Mouse (Mus musculus) kidney, adult 2 months (tissue): ENCODE measurements at regions not wholly inside any gene's neighbourhood (a gene's known extent, or its start where the extent isn't known, plus 50 kb on each side); places are given as distances from the start of the nearest gene placed in this dataset.

Source experiments
- DNase-seq: peaks from one replicate; pipeline ENCODE4 v3.0.0; 2021
- H3K27ac ChIP-seq: fragments of 200-500 bp; 2 replicates; pipeline ENCODE4 v1.5.1; 2012; ENCODE audit warnings: low read depth, low read length, control low read depth, inconsistent platforms; ENCODE audit not compliant: insufficient read depth
- H3K27me3 ChIP-seq: fragments of 200-500 bp; replicated peaks from 2 replicates; pipeline ENCODE4 v1.6.1; 2012; ENCODE audit warnings: mild to moderate bottlenecking, moderate library complexity, low read length, inconsistent platforms; ENCODE audit not compliant: control insufficient read depth, insufficient read depth
- H3K36me3 ChIP-seq: fragments of 200-500 bp; 2 replicates; pipeline ENCODE4 v1.6.1; 2012; ENCODE audit warnings: mild to moderate bottlenecking, moderate library complexity, low read length, inconsistent platforms; ENCODE audit not compliant: control insufficient read depth, insufficient read depth
- H3K4me1 ChIP-seq: fragments of 200-500 bp; 2 replicates; pipeline ENCODE4 v1.6.1; 2011; ENCODE audit warnings: low read length; ENCODE audit not compliant: control insufficient read depth, insufficient read depth
- H3K4me3 ChIP-seq: fragments of 200-500 bp; 2 replicates; pipeline ENCODE4 v1.5.1; 2011; ENCODE audit warnings: mild to moderate bottlenecking, low read depth, low read length, control low read depth; ENCODE audit not compliant: insufficient read depth
- CTCF ChIP-seq: fragments of 200-500 bp; conservative IDR thresholded peaks from 2 replicates; pipeline ENCODE4 v1.5.1; 2011; ENCODE audit warnings: low read depth, mild to moderate bottlenecking, control low read depth, low read length, moderate library complexity, mixed read lengths; ENCODE audit not compliant: insufficient read depth, insufficient read length
- POLR2A ChIP-seq: fragments of 200-500 bp; IDR thresholded peaks from one replicate; pipeline ENCODE4 v1.6.1; 2011; ENCODE audit warnings: low read depth, low read length, control low read depth
- WGBS: fragments of 180-500 bp; shearing (Covaris S2); methylation state at CpG from one replicate; pipeline ENCODE4 v1.1.7; 2018; 5-methylcytosine and 5-hydroxymethylcytosine counted together

DNA sequence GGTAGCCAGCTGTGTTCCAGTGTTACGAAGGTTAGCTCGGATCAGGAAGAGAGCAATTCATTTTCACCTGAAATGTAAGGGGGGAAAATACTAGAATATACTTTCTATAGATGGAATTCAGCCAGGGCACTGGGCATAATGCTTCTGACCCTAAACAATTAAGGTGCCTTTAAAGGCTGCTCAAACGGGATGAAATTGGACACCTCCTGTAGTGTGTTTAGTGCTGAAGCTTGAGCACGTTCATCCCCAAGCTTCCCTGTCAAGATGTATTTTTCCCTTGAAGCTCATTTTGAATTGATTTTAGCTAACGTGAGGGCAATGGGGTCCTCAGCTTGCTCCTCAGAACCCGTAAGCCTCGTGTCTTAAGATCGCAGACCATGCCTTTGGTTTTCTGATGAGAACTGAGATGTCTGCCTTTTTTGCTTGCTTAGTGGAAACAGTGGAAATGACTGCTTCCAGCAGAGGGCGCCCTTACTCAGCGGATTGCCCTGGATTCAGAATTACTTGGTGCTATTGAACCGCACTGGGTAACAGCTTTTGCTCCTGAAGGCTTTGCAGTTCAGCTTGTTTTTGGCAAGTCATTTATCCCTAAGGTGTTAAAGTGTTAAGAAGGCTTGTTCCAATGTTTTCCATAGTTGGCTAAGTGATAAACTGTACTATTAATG lies 74.6 kb upstream of the Fermt1 start:
- H3K36me3 ChIP-seq = no peaks in the 10 kb centered on the region
- TF ChIP-seq CTCF (peak; percentile 85), POLR2A (no peak)
- H3K4me3 ChIP-seq = no peak overlapping the region
- peak; percentile 61 for DNase-seq
- no peaks in the 10 kb centered on the region for H3K27me3 ChIP-seq
- H3K4me1 ChIP-seq = no peaks in the 10 kb centered on the region
- WGBS = 19% methylated on average over 11 of the region's 11 CpGs
- no peak overlapping the region for H3K27ac ChIP-seq

DNA sequence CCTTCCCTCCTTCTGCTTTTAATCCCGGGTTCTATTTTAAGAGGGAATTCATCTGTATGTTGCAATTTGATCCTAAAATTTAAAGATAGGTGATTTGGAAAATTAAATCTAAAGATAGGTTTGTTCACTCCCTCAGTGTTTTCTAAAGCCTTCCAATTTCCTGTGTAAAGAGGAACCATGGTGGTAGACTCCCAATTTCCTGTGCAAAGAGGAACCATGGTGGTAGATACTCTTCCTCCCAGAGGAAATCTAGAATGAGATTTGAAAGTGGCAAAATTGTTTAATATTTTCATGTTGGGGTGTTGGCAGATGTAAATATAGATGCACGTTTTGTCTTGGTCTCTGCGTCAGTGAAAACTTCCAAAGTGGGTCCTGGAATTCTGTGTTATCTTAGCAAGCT lies 75.5 kb upstream of the Fermt1 start:
- no peaks in the 10 kb centered on the region for H3K36me3 ChIP-seq
- no peak overlapping the region for H3K27ac ChIP-seq
- TF ChIP-seq POLR2A = no peak
- no peak for TF ChIP-seq CTCF
- H3K27me3 ChIP-seq = no peaks in the 10 kb centered on the region
- H3K4me1 ChIP-seq = no peaks in the 10 kb centered on the region
- no peak overlapping the region for H3K4me3 ChIP-seq
- no peak for DNase-seq
- 79% methylated on average over 3 of the region's 3 CpGs for WGBS

DNA sequence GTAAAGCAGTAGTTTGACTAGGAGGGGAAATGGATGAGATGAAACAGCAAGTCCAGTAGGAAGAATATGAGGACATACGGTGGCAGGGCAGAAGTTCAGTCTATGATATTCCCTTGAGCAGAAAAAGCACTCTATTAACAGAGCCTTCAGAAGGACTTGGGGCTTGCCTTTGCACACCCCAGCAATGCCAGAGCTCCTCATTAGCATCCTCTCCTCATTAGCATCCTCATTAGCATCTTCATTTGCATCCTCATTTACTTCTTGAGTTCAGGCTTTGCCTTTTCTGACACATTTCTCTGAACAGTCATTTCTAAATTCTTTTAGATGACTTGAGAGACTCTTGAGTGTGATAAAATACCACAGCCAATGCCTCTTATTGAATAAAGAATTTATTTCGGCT lies 81.3 kb upstream of the Fermt1 start:
- Histone ChIP-seq H3K27ac (no peak overlapping the region), H3K36me3 (no peaks in the 10 kb centered on the region), H3K27me3 (no peaks in the 10 kb centered on the region), H3K4me1 (no peaks in the 10 kb centered on the region), H3K4me3 (no peak overlapping the region)
- TF ChIP-seq POLR2A (no peak), CTCF (no peak)
- no peak for DNase-seq
- 91% methylated on average over 2 of the region's 2 CpGs for WGBS

DNA sequence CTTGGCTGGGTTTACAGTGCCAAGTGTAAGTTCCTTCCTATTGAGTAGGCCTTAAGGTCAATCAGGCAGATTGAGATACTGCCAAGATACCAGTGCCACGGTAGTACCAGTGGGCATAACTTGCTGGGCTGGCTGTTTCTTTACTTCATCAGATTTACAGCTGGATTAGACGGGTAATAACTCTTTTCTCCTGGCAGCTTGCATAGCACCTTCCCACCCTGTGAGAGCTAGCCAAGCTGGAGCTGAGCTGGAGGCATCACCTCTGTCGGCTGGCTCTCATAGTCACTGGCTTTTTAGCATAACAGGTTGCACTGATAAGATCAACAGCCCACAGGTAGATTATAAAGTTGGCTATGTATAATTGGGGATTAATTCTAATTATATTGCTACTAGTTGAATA lies 89.7 kb upstream of the Fermt1 start:
- whole genome bisulfite sequencing = 63% methylated on average over 3 of the region's 3 CpGs
- Histone ChIP-seq H3K27me3 (no peaks in the 10 kb centered on the region), H3K4me3 (no peak overlapping the region), H3K27ac (no peak overlapping the region), H3K36me3 (no peaks in the 10 kb centered on the region), H3K4me1 (no peaks in the 10 kb centered on the region)
- peak; percentile 4 for DNase-seq
- TF ChIP-seq CTCF (no peak), POLR2A (no peak)

DNA sequence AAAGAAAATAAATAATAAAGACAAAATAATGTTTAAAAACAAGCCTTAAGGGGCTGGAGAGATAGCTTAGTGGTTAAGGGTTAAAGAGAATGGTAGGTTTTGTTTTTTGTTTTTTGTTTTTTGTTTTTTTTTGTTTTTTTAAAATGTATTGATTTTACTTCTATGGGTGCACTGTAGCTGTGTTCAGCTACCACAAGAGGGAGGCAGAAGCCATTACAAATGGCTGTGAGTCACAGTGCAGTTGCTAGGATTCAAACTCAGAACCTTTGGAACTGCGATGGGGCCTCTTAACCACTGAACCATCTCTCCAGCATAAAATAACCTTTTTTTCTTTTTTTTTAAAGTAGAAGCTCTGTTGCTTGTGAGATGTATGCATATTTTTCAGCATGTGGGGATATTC lies 95.0 kb upstream of the Fermt1 start:
- H3K27ac ChIP-seq = no peak overlapping the region
- no peak for TF ChIP-seq POLR2A
- no peak for TF ChIP-seq CTCF
- no peak for DNase-seq
- H3K4me1 ChIP-seq = no peaks in the 10 kb centered on the region
- H3K36me3 ChIP-seq = no peaks in the 10 kb centered on the region
- whole genome bisulfite sequencing = 97% methylated on average over 1 of the region's 1 CpGs
- no peak overlapping the region for H3K4me3 ChIP-seq
- H3K27me3 ChIP-seq = no peaks in the 10 kb centered on the region

DNA sequence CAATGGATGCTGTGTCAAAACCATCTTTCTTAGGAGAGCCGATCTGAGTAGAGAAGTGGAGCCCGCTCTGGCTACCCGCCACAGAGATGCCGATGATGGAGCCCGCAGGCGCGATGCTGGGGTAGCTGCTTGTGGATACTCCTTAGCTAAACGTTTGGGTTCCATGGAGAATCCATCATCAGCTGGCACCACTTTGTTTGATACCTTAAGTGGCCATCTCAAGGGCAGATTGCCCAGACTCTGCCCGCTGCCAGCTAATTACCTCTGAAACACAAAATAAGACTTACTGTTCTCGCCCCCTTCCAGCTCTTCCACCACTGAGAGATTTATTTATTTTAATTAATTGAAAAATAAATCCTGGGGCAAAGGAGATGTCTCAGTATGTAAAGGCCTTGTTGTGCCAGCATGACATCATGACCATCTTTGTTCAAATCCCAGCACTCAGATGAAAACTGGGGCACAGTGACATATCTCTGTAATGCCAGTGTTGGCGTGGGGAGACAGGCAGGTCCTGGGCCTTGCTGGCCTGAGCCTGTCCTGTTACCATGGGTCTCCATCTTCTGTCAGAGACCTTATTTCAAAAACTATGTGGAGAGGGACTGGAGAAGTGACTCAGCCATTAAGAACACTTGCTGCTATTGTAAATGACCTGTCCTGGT lies 132.1 kb upstream of the Fermt1 start:
- DNase-seq = no peak
- TF ChIP-seq CTCF (no peak), POLR2A (no peak)
- 88% methylated on average over 11 of the region's 11 CpGs for WGBS

DNA sequence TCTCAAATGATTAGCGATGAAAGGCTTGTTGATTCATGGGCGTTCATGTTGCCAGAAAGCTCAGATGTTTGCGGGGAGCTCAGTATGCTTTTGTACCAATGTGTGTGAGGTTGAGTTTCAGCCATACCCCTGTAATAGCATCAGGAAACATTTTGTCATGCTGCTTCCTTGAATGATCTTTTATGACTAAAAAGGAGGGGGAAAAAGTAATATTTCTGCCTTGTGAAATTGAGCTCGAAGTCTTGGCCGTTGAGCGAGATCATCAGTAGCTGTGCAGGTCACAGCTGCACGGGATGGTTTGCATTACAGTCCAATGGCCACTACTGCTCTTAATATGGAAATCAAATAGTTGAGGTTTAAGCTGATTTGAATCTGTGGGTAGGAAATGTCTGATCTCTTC lies 145.3 kb upstream of the Fermt1 start:
- DNase-seq = no peak
- H3K36me3 ChIP-seq = no peaks in the 10 kb centered on the region
- no peaks in the 10 kb centered on the region for H3K27me3 ChIP-seq
- H3K27ac ChIP-seq = no peak overlapping the region
- no peaks in the 10 kb centered on the region for H3K4me1 ChIP-seq
- WGBS = 35% methylated on average over 7 of the region's 7 CpGs
- no peak overlapping the region for H3K4me3 ChIP-seq
- TF ChIP-seq POLR2A (no peak), CTCF (no peak)

More for the DNA sequence above, 132.1 kb upstream of the Fermt1 start:
- no peaks in the 10 kb centered on the region for H3K27me3 ChIP-seq
- no peak overlapping the region for H3K4me3 ChIP-seq
- no peaks in the 10 kb centered on the region for H3K36me3 ChIP-seq
- H3K27ac ChIP-seq = no peak overlapping the region
- no peaks in the 10 kb centered on the region for H3K4me1 ChIP-seq
